Mouse (Mus musculus): Measurements from ENCODE around the gene 1700024G13Rik.

The 1700024G13Rik gene

DNA sequence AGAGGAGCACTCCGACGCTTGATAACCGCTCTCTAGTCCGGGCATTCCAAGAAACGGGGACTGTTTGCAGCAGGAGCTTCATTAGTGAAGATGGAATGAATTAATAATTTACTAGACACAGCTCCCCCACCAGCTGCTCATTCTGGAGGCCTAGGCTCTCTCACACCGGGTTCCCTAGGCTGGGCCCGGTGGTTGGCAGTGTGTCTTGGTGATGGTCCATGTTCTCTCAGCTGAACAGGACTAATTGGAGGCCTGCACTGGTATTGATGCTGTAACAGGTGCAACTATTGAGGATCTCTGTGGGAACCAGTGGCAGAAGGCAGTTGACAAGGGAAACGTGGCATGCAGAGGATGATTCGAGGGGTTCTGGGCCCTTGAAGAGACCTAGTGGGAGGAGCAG, 60.8 kb downstream of the 1700024G13Rik start:
- DNase-seq = no peak

Measured in B cell, adult 2 months (primary cell).